Mouse (Mus musculus) kidney, adult 2 months (tissue): Measurements from ENCODE around the gene Slc24a4. TPM values are rescaled to one million over a fixed set of nuclear protein-coding genes. Genes with fewer than 3 reads are reported as not detected.
"Not testable (repeated sequence)": the region's sequence is repeated elsewhere in the genome, so short reads cannot be mapped to it uniquely, and the experiment has no call there.

Source experiments
- DNase-seq: peaks from one replicate; pipeline ENCODE4 v3.0.0; 2021
- H3K27ac ChIP-seq: fragments of 200-500 bp; 2 replicates; pipeline ENCODE4 v1.5.1; 2012; ENCODE audit warnings: low read depth, low read length, control low read depth, inconsistent platforms; ENCODE audit not compliant: insufficient read depth
- H3K27me3 ChIP-seq: fragments of 200-500 bp; replicated peaks from 2 replicates; pipeline ENCODE4 v1.6.1; 2012; ENCODE audit warnings: mild to moderate bottlenecking, moderate library complexity, low read length, inconsistent platforms; ENCODE audit not compliant: control insufficient read depth, insufficient read depth
- H3K36me3 ChIP-seq: fragments of 200-500 bp; 2 replicates; pipeline ENCODE4 v1.6.1; 2012; ENCODE audit warnings: mild to moderate bottlenecking, moderate library complexity, low read length, inconsistent platforms; ENCODE audit not compliant: control insufficient read depth, insufficient read depth
- H3K4me1 ChIP-seq: fragments of 200-500 bp; 2 replicates; pipeline ENCODE4 v1.6.1; 2011; ENCODE audit warnings: low read length; ENCODE audit not compliant: control insufficient read depth, insufficient read depth
- H3K4me3 ChIP-seq: fragments of 200-500 bp; 2 replicates; pipeline ENCODE4 v1.5.1; 2011; ENCODE audit warnings: mild to moderate bottlenecking, low read depth, low read length, control low read depth; ENCODE audit not compliant: insufficient read depth
- CTCF ChIP-seq: fragments of 200-500 bp; conservative IDR thresholded peaks from 2 replicates; pipeline ENCODE4 v1.5.1; 2011; ENCODE audit warnings: low read depth, mild to moderate bottlenecking, control low read depth, low read length, moderate library complexity, mixed read lengths; ENCODE audit not compliant: insufficient read depth, insufficient read length
- POLR2A ChIP-seq: fragments of 200-500 bp; IDR thresholded peaks from one replicate; pipeline ENCODE4 v1.6.1; 2011; ENCODE audit warnings: low read depth, low read length, control low read depth
- WGBS: fragments of 180-500 bp; shearing (Covaris S2); methylation state at CpG from one replicate; pipeline ENCODE4 v1.1.7; 2018; 5-methylcytosine and 5-hydroxymethylcytosine counted together
- polyA plus RNA-seq: library from polyadenylated mRNA; depleted of rRNA; stranded (reverse); fragments of >200 nt; gene quantifications from 2 replicates; pipeline ENCODE4 v1.2.3, GENCODE M21; 2012

Gene Slc24a4
- polyA plus RNA-seq, 1 experiment = 0.05 TPM

DNA sequence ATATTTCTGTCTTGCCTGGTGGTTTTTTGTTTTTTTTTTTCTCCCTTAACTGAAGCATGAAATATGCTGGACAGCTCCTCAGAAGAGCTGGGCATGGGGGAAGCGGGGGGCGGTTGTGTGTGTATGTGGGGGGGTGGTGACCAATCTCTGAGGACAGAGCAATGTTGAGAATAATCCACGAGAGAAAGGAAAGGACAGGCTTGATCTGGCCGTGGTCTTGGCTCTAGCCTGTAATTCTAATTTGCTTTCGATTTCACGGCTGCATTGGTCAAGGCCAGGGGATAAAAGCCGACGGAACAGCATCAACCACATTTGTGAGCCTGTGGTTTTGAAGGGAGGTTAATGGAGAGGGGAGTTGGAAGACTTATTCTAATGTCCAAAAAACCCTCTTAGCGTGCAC, 54.7 kb downstream of the Slc24a4 start:
- Histone ChIP-seq H3K27ac (no peak overlapping the region), H3K4me3 (no peak overlapping the region), H3K4me1 (no peaks in the 10 kb centered on the region), H3K36me3 (no peaks in the 10 kb centered on the region), H3K27me3 (no peaks in the 10 kb centered on the region)
- DNase-seq = no peak
- TF ChIP-seq CTCF = no peak
- no peak for TF ChIP-seq POLR2A
- 60% methylated on average over 9 of the region's 9 CpGs for WGBS

- no peak for DNase-seq
- no peak overlapping the region for H3K4me3 ChIP-seq
- H3K36me3 ChIP-seq = no peaks in the 10 kb centered on the region
- no peak overlapping the region for H3K27ac ChIP-seq
- TF ChIP-seq POLR2A (no peak), CTCF (no peak)
- H3K4me1 ChIP-seq = no peaks in the 10 kb centered on the region
- H3K27me3 ChIP-seq = no peaks in the 10 kb centered on the region
- 75% methylated on average over 11 of the region's 11 CpGs for WGBS
These were observed 62.3 kb downstream of the Slc24a4 start for GRCm38 (mm10) chr12:102190820-102191219.

- no peaks in the 10 kb centered on the region for H3K4me1 ChIP-seq
- no peaks in the 10 kb centered on the region for H3K27me3 ChIP-seq
- H3K36me3 ChIP-seq = no peaks in the 10 kb centered on the region
- H3K27ac ChIP-seq = no peak overlapping the region
- no peak overlapping the region for H3K4me3 ChIP-seq
- DNase-seq = no peak
- WGBS = 79% methylated on average over 4 of the region's 4 CpGs
- no peak for TF ChIP-seq POLR2A
- no peak for TF ChIP-seq CTCF
These were observed 73.0 kb downstream of the Slc24a4 start for GRCm38 (mm10) chr12:102201516-102201915.

- DNase-seq = no peak
- H3K27me3 ChIP-seq = no peaks in the 10 kb centered on the region
- TF ChIP-seq CTCF (no peak), POLR2A (no peak)
- no peak overlapping the region for H3K27ac ChIP-seq
- H3K4me3 ChIP-seq = no peak overlapping the region
- H3K36me3 ChIP-seq = no peaks in the 10 kb centered on the region
- H3K4me1 ChIP-seq = no peaks in the 10 kb centered on the region
- 46% methylated on average over 9 of the region's 9 CpGs for WGBS
These were observed 74.4 kb downstream of the Slc24a4 start for GRCm38 (mm10) chr12:102202901-102203300.

- TF ChIP-seq CTCF (no peak), POLR2A (no peak)
- no peak for DNase-seq
- no peaks in the 10 kb centered on the region for H3K36me3 ChIP-seq
- H3K4me3 ChIP-seq = no peak overlapping the region
- no peaks in the 10 kb centered on the region for H3K27me3 ChIP-seq
- 69% methylated on average over 1 of the region's 1 CpGs for WGBS
- H3K4me1 ChIP-seq = no peaks in the 10 kb centered on the region
- no peak overlapping the region for H3K27ac ChIP-seq
These were observed 77.9 kb downstream of the Slc24a4 start for GRCm38 (mm10) chr12:102206471-102206870.

DNA sequence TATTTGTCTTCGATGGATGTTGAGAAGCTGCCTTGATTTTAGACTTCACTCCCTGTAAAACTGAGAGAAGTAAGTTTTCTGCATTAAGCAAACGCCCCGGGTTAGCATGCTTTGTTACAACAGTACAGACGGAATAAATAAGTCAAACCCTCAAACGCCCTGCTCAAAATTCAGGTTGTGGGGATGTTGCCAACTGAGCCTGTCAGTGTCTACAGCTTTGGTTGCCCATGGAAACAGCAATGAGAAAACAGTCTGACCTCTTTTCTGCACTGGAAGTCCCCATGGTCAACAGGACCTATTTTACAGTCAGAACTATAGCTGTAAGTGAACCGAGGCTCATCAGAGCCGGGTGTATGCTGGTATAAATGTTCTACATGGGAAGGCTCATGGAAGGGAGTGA, 78.7 kb downstream of the Slc24a4 start:
- Histone ChIP-seq H3K36me3 (no peaks in the 10 kb centered on the region), H3K4me1 (no peaks in the 10 kb centered on the region), H3K4me3 (no peak overlapping the region), H3K27ac (no peak overlapping the region), H3K27me3 (no peaks in the 10 kb centered on the region)
- TF ChIP-seq POLR2A (no peak), CTCF (no peak)
- DNase-seq = no peak
- 87% methylated on average over 7 of the region's 7 CpGs for WGBS

DNA sequence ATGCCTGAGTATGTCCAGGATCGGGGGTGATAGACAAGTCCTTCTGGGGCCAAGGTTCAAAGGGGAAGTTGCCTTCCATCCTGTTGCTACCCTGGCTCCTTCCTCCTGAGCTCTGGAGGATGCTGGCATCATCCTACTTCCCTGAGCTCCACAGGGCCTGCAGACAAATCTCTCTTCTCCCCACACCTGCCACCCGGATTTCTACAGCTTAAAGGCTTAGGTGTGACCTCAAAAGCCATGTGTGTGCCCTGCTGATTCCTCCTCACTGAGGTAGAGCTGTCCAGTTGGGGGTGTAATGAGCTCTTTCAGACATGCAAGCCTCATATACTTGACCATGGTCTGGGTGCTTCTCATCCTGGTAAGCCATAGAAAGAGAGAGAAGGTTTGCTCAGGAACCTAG, 82.3 kb downstream of the Slc24a4 start:
- Histone ChIP-seq H3K36me3 (no peaks in the 10 kb centered on the region), H3K4me1 (no peaks in the 10 kb centered on the region), H3K4me3 (no peak overlapping the region), H3K27me3 (no peaks in the 10 kb centered on the region), H3K27ac (no peak overlapping the region)
- no peak for TF ChIP-seq POLR2A
- TF ChIP-seq CTCF = no peak
- WGBS = 74% methylated on average over 2 of the region's 2 CpGs
- DNase-seq = no peak

DNA sequence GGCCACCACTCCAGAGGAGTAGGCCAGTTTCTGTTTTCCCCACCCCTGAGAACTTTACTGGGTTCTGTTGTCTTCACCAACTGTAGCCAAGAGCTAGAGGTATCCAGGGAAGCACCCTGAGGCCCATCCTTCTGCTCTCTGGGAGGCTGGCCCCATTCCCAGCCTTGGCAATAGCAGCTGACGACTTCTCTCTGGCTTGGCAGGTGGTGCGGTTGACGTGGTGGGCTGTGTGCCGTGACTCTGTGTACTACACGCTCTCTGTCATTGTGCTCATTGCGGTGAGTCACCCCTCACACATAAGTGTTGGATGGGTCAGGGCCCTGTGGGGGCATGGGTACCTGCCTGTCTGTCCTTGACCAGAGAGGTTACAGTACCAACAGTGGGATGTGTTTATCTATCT, 94.9 kb downstream of the Slc24a4 start:
- Histone ChIP-seq H3K36me3 (no peaks in the 10 kb centered on the region), H3K4me3 (no peak overlapping the region), H3K4me1 (no peaks in the 10 kb centered on the region), H3K27ac (no peak overlapping the region), H3K27me3 (no peaks in the 10 kb centered on the region)
- no peak for TF ChIP-seq POLR2A
- no peak for DNase-seq
- 95% methylated on average over 6 of the region's 6 CpGs for WGBS

- DNase-seq, H3K36me3 ChIP-seq, H3K4me1 ChIP-seq, H3K4me3 ChIP-seq, H3K27ac ChIP-seq, H3K27me3 ChIP-seq: not testable (repeated sequence)
- WGBS = 94% methylated on average over 2 of the region's 2 CpGs
These were observed 95.6 kb downstream of the Slc24a4 start for GRCm38 (mm10) chr12:102224112-102224511.
